Mouse (Mus musculus) neural tube, embryonic 13.5 days (tissue): ENCODE measurements around the gene Nr1i3. TPM values are rescaled to one million over a fixed set of nuclear protein-coding genes. Genes with fewer than 3 reads are reported as not detected.
A peak's percentile ranks its signal among the peaks of the same experiment; 100 is the strongest.

ENCODE experiments used
- ATAC-seq: fragments of 200-750 bp; cut with Nextera tagmentation; 2 replicates; pipeline ENCODE4 v1.8.0; 2017; ENCODE audit warnings: low read depth, mild to moderate bottlenecking, moderate TSS enrichment, moderate library complexity
- H3K27ac ChIP-seq: fragments of 300-500 bp; sonication (generic); replicated peaks from 2 replicates; pipeline ENCODE4 v1.5.1; 2015; ENCODE audit warnings: moderate library complexity, mild to moderate bottlenecking, inconsistent platforms
- H3K27me3 ChIP-seq: fragments of 300-500 bp; sonication (generic); 2 replicates; pipeline ENCODE4 v1.6.1; 2015; ENCODE audit warnings: mild to moderate bottlenecking, inconsistent platforms
- H3K36me3 ChIP-seq: fragments of 300-500 bp; sonication (generic); 2 replicates; pipeline ENCODE4 v1.6.1; 2015; ENCODE audit warnings: mild to moderate bottlenecking, inconsistent platforms
- H3K4me1 ChIP-seq: fragments of 300-500 bp; sonication (generic); replicated peaks from 2 replicates; pipeline ENCODE4 v1.6.1; 2015; ENCODE audit warnings: inconsistent platforms
- H3K4me2 ChIP-seq: fragments of 300-500 bp; sonication (generic); 2 replicates; pipeline ENCODE4 v1.6.1; 2015; ENCODE audit warnings: inconsistent platforms, mild to moderate bottlenecking, moderate library complexity
- H3K4me3 ChIP-seq: fragments of 300-500 bp; sonication (generic); 2 replicates; pipeline ENCODE4 v1.5.1; 2015; ENCODE audit warnings: mild to moderate bottlenecking, inconsistent platforms
- H3K9ac ChIP-seq: fragments of 300-500 bp; sonication (generic); 2 replicates; pipeline ENCODE4 v1.6.1; 2015; ENCODE audit warnings: moderate library complexity, mild to moderate bottlenecking, inconsistent platforms
- H3K9me3 ChIP-seq: fragments of 300-500 bp; sonication (generic); 2 replicates; pipeline ENCODE4 v1.6.1; 2016; ENCODE audit warnings: inconsistent platforms
- WGBS: fragments of 180-500 bp; shearing (Covaris S2); methylation state at CpG from one replicate; pipeline ENCODE4 v1.1.7; 2015; 5-methylcytosine and 5-hydroxymethylcytosine counted together
- polyA plus RNA-seq: library from polyadenylated mRNA; unstranded; fragments of >200 nt; fragmentation: Nextera tagmentation; extraction: Ambion mirVana; gene quantifications from 2 replicates; pipeline ENCODE4 v1.2.1, GENCODE M21; 2015

Gene Nr1i3
- polyA plus RNA-seq, 1 experiment from 2014 or later = 0.22 TPM

DNA sequence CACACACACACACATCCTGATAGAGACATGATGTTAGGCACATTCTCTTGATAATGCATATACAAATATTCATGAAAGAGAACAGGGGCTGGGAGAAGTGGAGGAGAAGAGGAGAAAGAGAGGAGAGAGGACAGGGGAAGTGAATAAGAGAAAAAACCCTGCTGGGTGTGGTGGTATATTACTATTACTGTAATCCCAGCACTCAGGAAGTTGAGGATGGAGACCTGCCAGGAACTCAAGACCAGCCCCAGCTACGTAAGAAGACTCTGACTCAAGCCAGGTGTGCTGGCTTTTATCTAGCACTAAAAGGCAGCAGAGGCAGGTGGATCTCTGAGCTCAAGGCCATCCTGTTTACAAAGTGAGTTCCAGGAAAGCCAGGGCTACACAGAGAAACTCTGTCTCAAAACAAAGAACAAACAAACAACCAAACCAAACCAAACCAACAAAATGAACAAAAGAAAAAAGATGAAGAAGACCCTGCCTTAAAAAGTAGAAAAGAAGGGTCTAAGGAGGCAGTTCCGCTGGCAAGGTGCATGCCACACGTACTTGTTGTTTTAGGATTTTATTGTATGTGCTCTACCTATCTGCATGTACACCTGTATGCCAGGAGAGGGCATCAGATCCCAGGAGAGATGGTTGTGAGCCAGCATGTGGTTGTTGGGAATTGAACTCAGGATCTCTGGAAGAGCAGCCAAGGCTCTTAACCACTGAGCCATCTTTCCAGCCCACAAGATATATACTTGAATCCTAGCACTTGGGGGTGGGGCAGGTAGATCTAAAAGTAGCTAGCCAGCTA, 50.1 kb downstream of the Nr1i3 start:
- H3K4me3 ChIP-seq = no peak overlapping the region
- no peaks in the 10 kb centered on the region for H3K36me3 ChIP-seq
- H3K27me3 ChIP-seq = no peaks in the 10 kb centered on the region
- H3K27ac ChIP-seq = peak overlapping the region; percentile 87
- no peak overlapping the region for H3K9ac ChIP-seq
- WGBS = 87% methylated on average over 3 of the region's 3 CpGs
- ATAC-seq = peak; percentile 2; the same call in 1 of the 2 replicates
- H3K4me1 ChIP-seq = peaks cover 9% of the 10 kb centered on the region
- no peaks in the 10 kb centered on the region for H3K9me3 ChIP-seq
- peak overlapping the region; percentile 56 for H3K4me2 ChIP-seq

DNA sequence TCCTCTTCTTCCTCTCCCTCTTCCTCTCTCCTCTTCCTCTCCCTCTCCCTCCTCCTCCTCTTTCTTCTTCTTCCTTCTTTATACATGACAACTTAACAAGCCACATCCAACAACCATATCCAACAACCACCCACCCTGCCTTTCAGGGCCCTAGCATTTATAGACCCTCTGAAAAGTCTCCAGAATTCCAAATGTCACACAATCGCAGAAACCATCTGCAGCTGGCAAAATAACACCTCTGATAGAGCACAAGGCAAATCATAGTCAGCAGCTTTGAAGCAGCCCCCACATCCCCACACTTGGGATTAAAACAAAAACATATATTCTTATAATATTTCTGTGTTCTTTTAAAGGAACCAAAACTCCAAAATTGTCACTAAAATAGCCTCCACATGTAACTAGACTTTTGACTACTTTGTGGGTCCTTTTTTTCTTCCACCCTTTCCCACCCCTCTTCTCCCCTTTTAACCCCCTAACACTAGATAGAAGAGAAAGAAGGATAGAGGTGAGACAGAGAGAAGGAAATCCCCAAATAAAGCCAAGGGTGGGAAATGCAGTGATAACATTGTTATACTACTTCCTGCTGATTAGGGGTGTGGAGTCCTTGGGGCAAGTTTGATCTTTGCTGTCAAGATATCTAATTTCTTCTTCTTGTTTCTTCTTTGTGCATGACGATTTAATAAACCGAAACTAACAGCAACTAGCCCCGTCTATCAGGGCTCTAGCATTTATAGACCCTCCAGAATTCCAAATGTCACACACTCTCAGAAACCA, 52.4 kb downstream of the Nr1i3 start:
- ATAC-seq = no peak

DNA sequence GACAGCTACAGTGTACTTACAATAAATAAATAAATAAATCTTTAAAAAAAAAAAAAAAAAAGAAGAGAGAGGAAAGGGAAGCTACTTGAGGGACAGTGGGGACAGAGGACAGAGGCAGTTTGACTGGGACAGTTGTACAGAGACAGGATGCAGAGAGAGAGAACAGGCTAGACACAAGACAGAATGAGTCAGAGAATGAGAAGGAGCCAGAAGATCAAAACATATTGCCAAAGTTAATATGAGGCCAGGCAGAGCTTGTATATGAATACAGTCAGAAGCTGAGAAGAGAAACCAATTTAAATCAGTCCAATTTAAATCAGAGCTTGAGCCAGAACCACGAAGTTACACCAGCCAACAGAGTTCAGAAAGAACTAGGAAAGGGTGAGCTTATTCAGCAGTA, 54.6 kb downstream of the Nr1i3 start:
- Histone ChIP-seq H3K27ac (no peak overlapping the region), H3K27me3 (no peaks in the 10 kb centered on the region), H3K9me3 (no peaks in the 10 kb centered on the region), H3K4me1 (peaks cover 26% of the 10 kb centered on the region), H3K36me3 (peaks cover 18% of the 10 kb centered on the region), H3K4me2 (no peak overlapping the region), H3K9ac (no peak overlapping the region), H3K4me3 (no peak overlapping the region)
- 64% methylated on average over 1 of the region's 1 CpGs for WGBS
- no peak for ATAC-seq

More for the DNA sequence above, 52.4 kb downstream of the Nr1i3 start:
- no peaks in the 10 kb centered on the region for H3K27me3 ChIP-seq
- H3K4me3 ChIP-seq = no peak overlapping the region
- WGBS = 77% methylated on average over 4 of the region's 4 CpGs
- H3K36me3 ChIP-seq = no peaks in the 10 kb centered on the region
- no peak overlapping the region for H3K9ac ChIP-seq
- no peak overlapping the region for H3K4me2 ChIP-seq
- no peak overlapping the region for H3K27ac ChIP-seq
- H3K4me1 ChIP-seq = peaks cover 22% of the 10 kb centered on the region
- no peaks in the 10 kb centered on the region for H3K9me3 ChIP-seq

DNA sequence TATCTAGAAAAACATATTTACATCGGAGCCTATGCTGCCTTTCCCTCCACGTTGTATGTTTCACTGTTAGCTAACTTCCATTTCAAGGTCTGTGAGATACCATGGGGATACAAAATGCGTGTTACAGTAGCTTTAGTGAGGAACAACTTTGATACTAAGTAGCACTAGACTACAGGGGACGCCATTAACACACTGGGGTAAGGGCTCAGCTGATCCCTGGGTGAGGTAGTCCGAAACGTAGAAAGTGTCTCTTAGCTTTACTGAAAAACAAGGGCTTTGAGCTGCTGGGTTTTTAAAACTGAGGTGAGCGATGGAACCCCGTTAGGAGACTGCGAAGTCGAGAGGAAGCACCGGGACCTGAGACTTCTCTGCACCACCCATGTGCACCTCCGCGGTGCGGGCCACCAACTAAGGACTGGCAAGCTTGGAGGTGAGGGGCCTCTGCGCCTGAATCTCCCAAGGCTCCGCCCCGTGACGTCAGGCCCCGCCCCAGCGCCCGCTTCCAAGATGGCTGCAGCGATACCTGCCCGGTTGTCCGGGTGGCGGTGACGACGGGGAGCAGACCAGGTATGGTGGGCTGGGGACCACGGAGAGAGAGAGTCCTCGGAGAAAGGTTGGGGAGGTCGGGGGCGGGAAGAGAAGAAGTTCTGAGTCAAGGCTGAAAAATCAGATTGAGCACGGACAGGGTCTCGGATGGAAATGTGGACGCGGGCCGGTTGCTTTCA, 56.2 kb downstream of the Nr1i3 start, which contains the start of gene B4galt3:
Gene B4galt3, plus strand, starts transcription at position 481 of the 725 bp plus-strand sequence.
- Histone ChIP-seq H3K27me3 (no peaks in the 10 kb centered on the region), H3K9me3 (no peaks in the 10 kb centered on the region), H3K4me3 (peak within 1 kb of the TSS; percentile 88), H3K4me2 (peak within 1 kb of the TSS; percentile 98), H3K36me3 (peaks cover 34% of the 10 kb centered on the region), H3K4me1 (peaks cover 26% of the 10 kb centered on the region), H3K27ac (peak within 1 kb of the TSS; percentile 64), H3K9ac (peak within 1 kb of the TSS; percentile 88)
- ATAC-seq = peak; percentile 93
- WGBS = 3% methylated on average over 36 of the region's 36 CpGs

Other genes with a start within 250 kb of the Nr1i3 start
- 0.59 and 0.83 TPM in 2 replicates for gene Fcgr2b, start 237.4 kb upstream of the Nr1i3 start, polyA plus RNA-seq
- not detected in 2 replicates for gene Fcgr4, start 195.1 kb upstream of the Nr1i3 start, polyA plus RNA-seq
- gene Fcgr3, start 149.0 kb upstream of the Nr1i3 start, polyA plus RNA-seq = 9.0 and 10.9 TPM in 2 replicates
- 2.8 and 2.9 TPM in 2 replicates for gene Cfap126, start 100.1 kb upstream of the Nr1i3 start, polyA plus RNA-seq
- gene Sdhc, start 63.4 kb upstream of the Nr1i3 start, polyA plus RNA-seq = 278 and 279 TPM in 2 replicates
- gene Mpz, start 63.3 kb upstream of the Nr1i3 start, polyA plus RNA-seq = 20.7 and 25.7 TPM in 2 replicates
- gene Pcp4l1, start 17.7 kb upstream of the Nr1i3 start, polyA plus RNA-seq = 13.9 and 18.4 TPM in 2 replicates
- gene Tomm40l, start 8.5 kb downstream of the Nr1i3 start, polyA plus RNA-seq = 32.6 and 42.6 TPM in 2 replicates
- gene Apoa2, start 11.1 kb downstream of the Nr1i3 start, polyA plus RNA-seq = 4.1 and 6.8 TPM in 2 replicates
- gene Fcer1g, start 20.4 kb downstream of the Nr1i3 start, polyA plus RNA-seq = 38.6 and 38.7 TPM in 2 replicates
- gene Adamts4, start 36.5 kb downstream of the Nr1i3 start, polyA plus RNA-seq = 3.0 and 4.3 TPM in 2 replicates
- gene Ndufs2, start 37.4 kb downstream of the Nr1i3 start, polyA plus RNA-seq = 257 and 263 TPM in 2 replicates
- 94.0 and 97.8 TPM in 2 replicates for gene B4galt3, start 56.4 kb downstream of the Nr1i3 start, polyA plus RNA-seq
- 43.1 and 47.2 TPM in 2 replicates for gene Ppox, start 67.2 kb downstream of the Nr1i3 start, polyA plus RNA-seq
- gene Usp21, start 74.0 kb downstream of the Nr1i3 start, polyA plus RNA-seq = 89.3 and 97.3 TPM in 2 replicates
- 124 and 132 TPM in 2 replicates for gene Ufc1, start 81.1 kb downstream of the Nr1i3 start, polyA plus RNA-seq
- 47.4 and 52.7 TPM in 2 replicates for gene Dedd, start 115.2 kb downstream of the Nr1i3 start, polyA plus RNA-seq
- gene Nit1, start 131.7 kb downstream of the Nr1i3 start, polyA plus RNA-seq = 51.9 and 52.1 TPM in 2 replicates
- 152 and 159 TPM in 2 replicates for gene Pfdn2, start 131.7 kb downstream of the Nr1i3 start, polyA plus RNA-seq
- gene Klhdc9, start 146.8 kb downstream of the Nr1i3 start, polyA plus RNA-seq = 3.3 and 4.0 TPM in 2 replicates
- 2.1 TPM in 2 replicates for gene Nectin4, start 156.1 kb downstream of the Nr1i3 start, polyA plus RNA-seq
- gene Arhgap30, start 175.0 kb downstream of the Nr1i3 start, polyA plus RNA-seq = 1.2 TPM in 2 replicates
- gene Usf1, start 197.3 kb downstream of the Nr1i3 start, polyA plus RNA-seq = 183 and 188 TPM in 2 replicates
- gene Tstd1, start 204.9 kb downstream of the Nr1i3 start, polyA plus RNA-seq = 7.8 and 8.5 TPM in 2 replicates
- 14.7 and 15.1 TPM in 2 replicates for gene F11r, start 223.6 kb downstream of the Nr1i3 start, polyA plus RNA-seq